Mouse (Mus musculus) forebrain, embryonic 12.5 days (tissue): ENCODE measurements around the gene Tspan18. TPM values are rescaled to one million over a fixed set of nuclear protein-coding genes. Genes with fewer than 3 reads are reported as not detected.
A peak's percentile ranks its signal among the peaks of the same experiment; 100 is the strongest.

Experiments used
- ATAC-seq: fragments of 200-750 bp; cut with Nextera tagmentation; 2 replicates; pipeline ENCODE4 v1.8.0; 2017; ENCODE audit warnings: moderate TSS enrichment; ENCODE audit not compliant: low FRiP score
- H3K27ac ChIP-seq: fragments of 300-500 bp; sonication (generic); 2 replicates; pipeline ENCODE4 v1.5.1; 2016; ENCODE audit warnings: mild to moderate bottlenecking
- H3K27me3 ChIP-seq: fragments of 300-500 bp; sonication (generic); 2 replicates; pipeline ENCODE4 v1.6.1; 2016; ENCODE audit warnings: mild to moderate bottlenecking
- H3K36me3 ChIP-seq: fragments of 300-500 bp; sonication (generic); replicated peaks from 2 replicates; pipeline ENCODE4 v1.6.1; 2016; ENCODE audit warnings: mild to moderate bottlenecking
- H3K4me1 ChIP-seq: fragments of 300-500 bp; sonication (generic); 2 replicates; pipeline ENCODE4 v1.6.1; 2016
- H3K4me2 ChIP-seq: fragments of 300-500 bp; sonication (generic); 2 replicates; pipeline ENCODE4 v1.6.1; 2016; ENCODE audit warnings: mild to moderate bottlenecking, moderate library complexity
- H3K4me3 ChIP-seq: fragments of 300-500 bp; sonication (generic); replicated peaks from 2 replicates; pipeline ENCODE4 v1.5.1; 2016; ENCODE audit warnings: mild to moderate bottlenecking
- H3K9ac ChIP-seq: fragments of 300-500 bp; sonication (generic); 2 replicates; pipeline ENCODE4 v1.6.1; 2016; ENCODE audit warnings: mild to moderate bottlenecking
- H3K9me3 ChIP-seq: fragments of 300-500 bp; sonication (generic); 2 replicates; pipeline ENCODE4 v1.6.1; 2016
- WGBS: fragments of 180-500 bp; shearing (Covaris S2); methylation state at CpG from one replicate; pipeline ENCODE4 v1.1.7; 2016; 5-methylcytosine and 5-hydroxymethylcytosine counted together
- polyA plus RNA-seq: library from polyadenylated mRNA; unstranded; fragments of >200 nt; fragmentation: Nextera tagmentation; extraction: Ambion mirVana; gene quantifications from 2 replicates; pipeline ENCODE4 v1.2.1, GENCODE M21; 2016

Tspan18 gene
- polyA plus RNA-seq, 1 experiment from 2014 or later = 31.2 TPM

DNA sequence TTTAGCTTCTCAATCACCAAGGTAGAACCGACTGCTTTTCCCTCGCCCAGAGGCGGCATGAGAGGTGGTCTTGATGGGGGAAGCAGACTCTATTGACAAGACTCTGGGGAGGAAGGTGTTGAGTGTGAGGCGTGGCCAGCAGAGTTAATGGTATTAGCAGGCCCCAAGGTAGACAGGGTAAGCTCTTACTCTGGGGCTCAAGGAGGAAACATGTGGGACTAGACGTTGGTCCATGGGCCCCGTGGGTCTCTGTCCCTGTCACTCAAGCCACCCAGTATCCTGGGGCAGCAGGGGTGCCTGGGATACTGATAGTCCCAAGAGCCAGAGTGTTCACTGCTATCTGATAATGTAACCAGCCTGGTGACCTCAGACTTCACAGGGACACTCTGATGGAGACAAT is 26.0 kb upstream of the Tspan18 start:
- ATAC-seq = no peak
- H3K4me1 ChIP-seq = peaks cover 13% of the 10 kb centered on the region
- H3K9me3 ChIP-seq = no peaks in the 10 kb centered on the region
- no peak overlapping the region for H3K27ac ChIP-seq
- H3K4me2 ChIP-seq = no peak overlapping the region
- no peak overlapping the region for H3K4me3 ChIP-seq
- 0 out of 2 replicates have a peak, but pooled peaks cover 6% of the 10 kb centered on the region for H3K27me3 ChIP-seq
- no peak overlapping the region for H3K9ac ChIP-seq
- 91% methylated on average over 6 of the region's 6 CpGs for WGBS
- H3K36me3 ChIP-seq = no peaks in the 10 kb centered on the region

DNA sequence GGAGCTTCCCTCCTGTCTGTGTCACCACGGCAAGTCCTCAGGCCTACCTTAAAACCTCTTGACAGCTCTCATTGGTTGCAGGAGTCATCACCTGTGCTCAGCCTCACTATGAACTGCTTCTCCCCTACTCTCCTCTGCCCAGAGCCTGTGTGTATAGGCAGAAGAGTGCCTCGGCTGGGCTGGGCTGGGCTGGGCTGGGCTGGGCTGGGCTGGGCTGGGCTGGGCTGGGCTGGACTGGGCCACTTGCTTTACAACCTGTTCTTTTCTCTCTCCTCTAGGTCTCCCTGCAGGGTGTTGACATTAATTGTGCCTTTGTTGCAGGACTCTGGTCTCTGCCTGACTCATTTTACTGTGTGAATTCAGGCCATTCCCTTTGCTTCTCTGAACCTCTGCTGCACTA is 23.1 kb upstream of the Tspan18 start:
- Histone ChIP-seq H3K27me3 (peaks cover 15% of the 10 kb centered on the region; the same call in 1 of the 2 replicates), H3K27ac (no peak overlapping the region), H3K9me3 (no peaks in the 10 kb centered on the region), H3K4me1 (peaks cover 17% of the 10 kb centered on the region), H3K9ac (no peak overlapping the region), H3K36me3 (no peaks in the 10 kb centered on the region), H3K4me3 (no peak overlapping the region), H3K4me2 (no peak overlapping the region)
- no peak for ATAC-seq
- WGBS = 54% methylated on average over 2 of the region's 2 CpGs

DNA sequence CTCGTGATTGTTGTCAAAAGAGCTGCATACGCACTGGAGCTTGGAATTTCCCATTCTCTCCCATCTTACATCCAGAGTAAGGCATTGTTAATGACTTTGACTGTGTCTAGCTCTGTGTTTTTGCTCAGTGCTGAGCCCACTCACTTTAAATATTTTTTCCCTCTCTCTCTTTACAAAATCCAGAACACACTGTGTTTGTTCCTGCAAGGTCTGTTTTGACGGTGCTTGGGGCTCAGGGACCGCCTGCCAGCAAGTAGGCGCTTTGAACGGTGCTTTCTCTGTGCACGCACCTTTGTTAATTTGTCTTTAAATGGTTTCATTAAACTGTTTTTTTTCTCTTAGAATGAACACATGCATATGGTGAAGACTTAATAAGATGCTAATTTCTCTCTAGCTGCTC is 21.5 kb upstream of the Tspan18 start:
- Histone ChIP-seq H3K4me2 (no peak overlapping the region), H3K4me1 (peaks cover 17% of the 10 kb centered on the region), H3K27ac (0 out of 2 replicates have a peak overlapping the region, but pooled peaks have one; percentile 31), H3K27me3 (peaks cover 16% of the 10 kb centered on the region; the same call in 1 of the 2 replicates), H3K36me3 (no peaks in the 10 kb centered on the region), H3K9ac (no peak overlapping the region), H3K4me3 (no peak overlapping the region), H3K9me3 (no peaks in the 10 kb centered on the region)
- 23% methylated on average over 7 of the region's 7 CpGs for WGBS
- ATAC-seq = no peak

DNA sequence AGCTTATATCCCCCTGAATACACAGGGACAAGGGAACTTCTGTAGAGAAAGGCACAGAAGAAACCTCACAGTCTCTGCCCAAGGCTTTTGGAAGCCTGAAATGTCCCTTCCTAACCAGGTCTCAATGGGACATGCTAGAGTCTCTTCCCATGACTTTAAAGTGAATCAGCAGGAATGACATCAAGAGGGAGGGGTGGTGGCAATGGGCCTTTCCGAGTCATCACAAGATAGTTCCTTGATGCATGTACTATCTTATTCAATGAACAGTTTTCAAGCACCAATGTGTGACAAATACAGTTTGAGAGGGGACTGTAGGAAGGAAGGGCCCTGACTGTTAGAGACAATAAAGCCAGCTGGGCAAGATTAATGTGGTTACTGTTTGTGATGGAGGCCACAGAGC is 20.3 kb upstream of the Tspan18 start:
- Histone ChIP-seq H3K4me2 (no peak overlapping the region), H3K27ac (no peak overlapping the region), H3K4me1 (peaks cover 17% of the 10 kb centered on the region), H3K4me3 (no peak overlapping the region), H3K9me3 (no peaks in the 10 kb centered on the region), H3K36me3 (no peaks in the 10 kb centered on the region), H3K27me3 (peaks cover 11% of the 10 kb centered on the region; the same call in 1 of the 2 replicates), H3K9ac (no peak overlapping the region)
- WGBS = 91% methylated on average over 1 of the region's 1 CpGs
- no peak for ATAC-seq

DNA sequence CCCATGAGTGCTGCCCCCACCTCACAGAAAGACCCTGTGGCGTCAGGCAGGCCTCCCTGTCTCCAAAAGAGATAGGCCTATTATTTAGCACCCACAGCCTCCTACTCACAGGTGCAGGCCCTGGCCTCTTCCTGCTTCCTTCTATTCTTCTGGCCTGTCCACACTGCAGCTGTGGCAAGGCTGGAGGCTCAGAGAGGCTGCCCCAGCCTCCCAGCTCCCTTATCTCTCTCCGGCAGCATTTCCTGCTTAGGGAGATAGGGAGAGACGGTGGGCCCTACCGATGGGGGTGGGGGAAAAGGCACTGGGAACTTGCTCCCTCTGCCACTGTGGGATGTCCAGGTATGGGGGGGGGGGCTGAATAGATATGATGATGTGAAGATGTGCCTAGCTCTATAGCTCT is 19.4 kb upstream of the Tspan18 start:
- WGBS = 91% methylated on average over 4 of the region's 4 CpGs
- H3K4me1 ChIP-seq = peaks cover 17% of the 10 kb centered on the region
- no peaks in the 10 kb centered on the region for H3K36me3 ChIP-seq
- no peak overlapping the region for H3K4me2 ChIP-seq
- H3K4me3 ChIP-seq = no peak overlapping the region
- peaks cover 11% of the 10 kb centered on the region; the same call in 1 of the 2 replicates for H3K27me3 ChIP-seq
- no peak for ATAC-seq
- no peaks in the 10 kb centered on the region for H3K9me3 ChIP-seq
- no peak overlapping the region for H3K9ac ChIP-seq
- no peak overlapping the region for H3K27ac ChIP-seq

DNA sequence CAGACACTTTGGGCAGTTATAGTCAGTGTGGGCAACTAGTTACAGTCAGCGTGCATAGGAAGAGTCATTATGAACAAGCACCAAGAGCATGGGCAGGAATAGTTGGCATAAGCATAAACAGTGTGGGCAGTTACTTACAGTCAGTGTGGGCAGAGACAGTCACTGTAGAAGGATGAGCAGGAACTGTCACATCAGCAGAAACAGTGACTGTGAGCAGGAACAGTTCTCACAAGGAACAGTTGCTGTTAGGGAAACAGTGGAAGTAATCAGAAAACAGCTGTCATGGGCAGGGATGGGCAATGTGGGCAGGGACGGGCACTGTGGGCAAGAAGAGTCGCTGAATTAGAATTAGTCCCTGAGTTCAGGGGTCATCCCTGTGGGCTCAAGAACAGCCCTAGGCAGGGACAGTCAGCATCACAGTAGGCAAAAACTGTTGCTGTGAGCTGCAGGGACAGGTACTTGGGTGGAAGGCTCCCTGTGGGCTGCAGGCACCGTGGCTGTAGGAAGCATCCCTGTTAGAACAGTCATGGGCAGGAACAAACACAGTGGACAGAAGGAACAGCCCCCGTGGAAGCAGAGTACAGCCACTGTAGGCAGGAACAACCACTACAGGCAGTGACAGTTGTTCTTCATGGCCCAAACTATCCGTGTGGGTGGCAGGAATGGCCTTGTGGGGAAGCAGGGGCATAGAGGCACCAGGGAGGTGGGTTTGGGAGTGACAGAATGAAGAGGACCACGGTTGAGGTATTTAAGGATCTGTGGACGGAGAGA is 18.8 kb upstream of the Tspan18 start:
- H3K27ac ChIP-seq = no peak overlapping the region
- ATAC-seq = no peak
- peaks cover 15% of the 10 kb centered on the region for H3K27me3 ChIP-seq
- no peaks in the 10 kb centered on the region for H3K36me3 ChIP-seq
- H3K9ac ChIP-seq = no peak overlapping the region
- WGBS = 87% methylated on average over 8 of the region's 8 CpGs
- peaks cover 17% of the 10 kb centered on the region for H3K4me1 ChIP-seq
- H3K4me2 ChIP-seq = no peak overlapping the region
- no peak overlapping the region for H3K4me3 ChIP-seq
- H3K9me3 ChIP-seq = no peaks in the 10 kb centered on the region

DNA sequence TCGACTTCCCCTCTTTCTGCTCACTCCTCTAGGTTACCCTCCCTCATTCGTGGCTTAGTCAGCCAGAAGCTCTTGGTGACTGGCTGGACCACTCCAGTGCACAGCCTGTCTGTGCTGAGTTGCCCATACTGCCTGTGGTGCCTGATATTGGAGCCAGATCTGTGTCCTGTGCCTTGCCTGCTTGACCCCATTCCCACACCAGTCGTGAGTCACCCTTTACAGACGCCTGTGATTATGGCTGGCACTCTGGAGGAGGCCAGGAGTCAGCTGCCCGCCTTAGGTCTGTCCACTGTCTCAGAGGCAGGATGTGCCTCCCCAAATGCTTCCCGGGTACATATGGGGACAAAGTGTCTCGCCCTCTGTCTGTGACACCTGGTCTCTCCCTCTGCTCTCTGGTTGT is 17.0 kb upstream of the Tspan18 start:
- no peak for ATAC-seq
- H3K4me1 ChIP-seq = peaks cover 15% of the 10 kb centered on the region
- no peaks in the 10 kb centered on the region for H3K36me3 ChIP-seq
- no peak overlapping the region for H3K4me3 ChIP-seq
- no peak overlapping the region for H3K4me2 ChIP-seq
- H3K9me3 ChIP-seq = no peaks in the 10 kb centered on the region
- H3K9ac ChIP-seq = no peak overlapping the region
- 70% methylated on average over 7 of the region's 7 CpGs for WGBS
- H3K27me3 ChIP-seq = peaks cover 15% of the 10 kb centered on the region
- H3K27ac ChIP-seq = no peak overlapping the region

DNA sequence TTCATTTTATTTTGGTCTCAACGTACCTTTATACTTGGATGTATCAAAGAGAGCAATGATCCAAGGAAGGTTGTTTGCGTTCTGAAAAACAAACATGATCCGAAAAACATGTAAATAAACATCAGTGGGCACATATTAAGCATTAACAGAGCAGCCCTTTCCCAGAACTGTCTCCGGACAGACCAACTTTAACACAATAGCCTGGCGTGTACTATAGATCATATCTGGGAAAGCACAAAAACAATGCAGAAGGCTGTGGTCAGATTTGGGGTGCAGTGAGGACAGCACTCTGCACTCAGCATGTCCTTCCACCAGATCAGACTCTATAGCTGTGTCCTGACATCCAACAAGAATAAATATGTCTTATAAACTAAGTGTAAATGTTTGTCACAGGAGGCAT is 12.7 kb upstream of the Tspan18 start:
- Histone ChIP-seq H3K36me3 (no peaks in the 10 kb centered on the region), H3K9me3 (no peaks in the 10 kb centered on the region), H3K4me1 (no peaks in the 10 kb centered on the region), H3K27ac (no peak overlapping the region), H3K27me3 (peaks cover 4% of the 10 kb centered on the region; the same call in 1 of the 2 replicates), H3K4me3 (no peak overlapping the region), H3K9ac (no peak overlapping the region), H3K4me2 (no peak overlapping the region)
- no peak for ATAC-seq
- 86% methylated on average over 5 of the region's 5 CpGs for WGBS

DNA sequence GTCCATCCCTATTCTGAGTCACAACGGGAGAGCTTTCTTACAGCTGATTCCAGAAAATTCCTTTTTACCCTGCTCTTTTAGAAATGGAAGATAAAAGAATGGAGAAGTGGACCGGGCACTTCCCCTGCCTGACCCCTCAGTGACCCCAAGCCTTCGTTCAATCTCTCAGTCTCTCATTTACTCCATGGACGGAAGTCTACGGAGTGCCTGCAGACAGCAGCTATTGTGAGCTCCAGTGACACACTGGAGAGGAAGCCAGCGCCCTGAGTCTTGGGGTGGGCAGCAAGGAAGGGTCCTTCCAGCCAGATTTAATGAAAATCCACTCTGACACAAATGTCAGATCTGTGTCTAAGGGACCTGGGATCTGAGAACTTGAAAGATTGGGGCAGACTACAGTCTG is 12.3 kb upstream of the Tspan18 start:
- Histone ChIP-seq H3K4me2 (no peak overlapping the region), H3K27ac (no peak overlapping the region), H3K36me3 (no peaks in the 10 kb centered on the region), H3K9me3 (no peaks in the 10 kb centered on the region), H3K4me3 (no peak overlapping the region), H3K9ac (no peak overlapping the region), H3K27me3 (peaks cover 5% of the 10 kb centered on the region; the same call in 1 of the 2 replicates), H3K4me1 (no peaks in the 10 kb centered on the region)
- WGBS = 17% methylated on average over 6 of the region's 6 CpGs
- ATAC-seq = no peak

DNA sequence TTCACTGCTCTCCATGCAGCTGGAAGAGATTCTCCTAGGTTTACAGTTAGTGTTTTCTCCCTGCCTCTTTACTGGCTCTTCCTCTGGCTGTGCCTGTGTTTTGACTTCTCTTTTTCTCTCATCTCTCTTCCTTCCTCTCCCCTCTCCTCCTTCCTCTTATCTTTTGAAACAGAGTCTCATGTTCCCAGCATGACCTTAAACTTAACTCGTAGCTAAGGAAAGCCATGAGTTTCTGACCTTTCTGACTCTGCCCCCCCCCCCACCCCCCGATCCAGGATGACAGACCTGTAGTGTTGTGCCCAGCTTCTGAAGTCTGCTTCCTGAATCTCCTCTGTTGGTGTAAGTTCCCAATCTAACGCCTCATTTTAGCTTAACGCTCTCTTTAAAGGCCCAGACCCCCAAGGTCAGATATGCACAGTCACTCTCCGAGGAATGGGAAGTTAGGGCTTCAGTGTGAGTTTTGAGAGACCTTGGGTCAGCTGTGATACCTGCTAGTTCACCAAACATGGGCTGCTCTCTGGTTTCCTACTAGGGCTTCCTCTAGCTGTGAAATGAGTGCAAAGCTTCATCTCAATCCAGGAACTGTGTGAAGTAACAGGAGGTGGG is 11.5 kb upstream of the Tspan18 start:
- no peaks in the 10 kb centered on the region for H3K36me3 ChIP-seq
- no peaks in the 10 kb centered on the region for H3K4me1 ChIP-seq
- H3K9ac ChIP-seq = no peak overlapping the region
- H3K27ac ChIP-seq = no peak overlapping the region
- H3K4me2 ChIP-seq = no peak overlapping the region
- 77% methylated on average over 5 of the region's 5 CpGs for WGBS
- H3K4me3 ChIP-seq = no peak overlapping the region
- ATAC-seq = no peak
- H3K27me3 ChIP-seq = peaks cover 7% of the 10 kb centered on the region; the same call in 1 of the 2 replicates
- H3K9me3 ChIP-seq = no peaks in the 10 kb centered on the region

DNA sequence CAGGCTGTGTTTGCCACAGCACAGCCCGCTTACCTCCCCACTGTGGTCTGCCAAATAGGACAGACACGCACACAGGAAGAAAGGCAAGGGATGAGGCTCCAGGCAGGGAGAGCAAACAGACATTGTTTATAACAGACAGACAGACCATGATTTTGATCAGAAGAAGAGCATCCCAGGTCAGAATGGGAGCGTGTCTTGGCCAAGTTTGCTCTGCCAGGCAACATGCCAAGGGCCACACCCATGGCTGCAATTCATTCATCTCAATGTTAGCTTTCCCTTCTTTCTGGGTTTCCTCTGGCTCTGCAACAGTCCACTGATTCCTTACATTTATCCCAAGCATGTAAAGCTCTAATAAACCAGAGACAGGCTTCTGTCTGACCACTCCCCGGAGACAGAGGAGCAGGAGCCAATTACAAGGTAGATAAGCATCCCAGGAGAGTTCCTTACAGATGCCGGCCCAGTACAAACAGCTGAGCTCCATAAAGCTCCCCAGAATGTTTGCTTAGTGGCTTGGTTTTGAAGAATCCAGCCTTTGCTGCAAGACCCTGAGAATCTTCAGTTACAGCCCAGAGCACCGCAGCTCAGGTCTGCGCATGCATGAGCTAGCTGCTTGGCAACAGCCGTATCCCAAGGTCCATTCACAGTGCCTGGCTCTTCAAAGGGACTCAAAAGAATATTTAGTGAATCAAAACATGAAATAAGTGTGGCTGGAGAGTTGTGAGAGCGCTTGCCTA is 5.2 kb upstream of the Tspan18 start:
- Histone ChIP-seq H3K27ac (peak overlapping the region; percentile 19; the same call in 1 of the 2 replicates), H3K4me1 (peaks cover 26% of the 10 kb centered on the region), H3K4me2 (no peak overlapping the region), H3K4me3 (no peak overlapping the region), H3K27me3 (peaks cover 15% of the 10 kb centered on the region), H3K9me3 (no peaks in the 10 kb centered on the region), H3K36me3 (no peaks in the 10 kb centered on the region), H3K9ac (no peak overlapping the region)
- WGBS = 75% methylated on average over 9 of the region's 9 CpGs
- no peak for ATAC-seq

DNA sequence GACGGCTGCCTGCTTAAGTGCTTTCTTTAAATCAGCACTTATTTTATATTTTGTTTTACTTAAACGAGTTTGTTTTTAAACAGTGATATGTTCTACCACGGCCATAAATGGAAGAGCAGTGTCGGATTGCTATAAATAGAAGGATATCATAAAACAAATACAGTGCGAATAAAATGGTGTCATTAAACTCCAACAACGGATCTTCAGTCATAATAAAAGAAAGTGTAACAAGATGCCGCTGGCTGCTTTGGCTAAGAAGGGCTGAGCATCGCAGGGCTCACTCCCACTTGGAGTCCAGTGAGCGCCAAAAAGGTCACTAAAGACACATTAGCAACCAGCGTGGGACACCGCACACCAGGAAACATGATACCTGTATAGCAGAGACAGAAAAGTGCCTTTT is 1.7 kb upstream of the Tspan18 start:
- no peaks in the 10 kb centered on the region for H3K9me3 ChIP-seq
- H3K9ac ChIP-seq = no peak overlapping the region
- no peaks in the 10 kb centered on the region for H3K36me3 ChIP-seq
- 82% methylated on average over 11 of the region's 11 CpGs for WGBS
- no peak overlapping the region for H3K4me3 ChIP-seq
- ATAC-seq = no peak
- peaks cover 15% of the 10 kb centered on the region for H3K27me3 ChIP-seq
- H3K4me2 ChIP-seq = no peak overlapping the region
- peaks cover 53% of the 10 kb centered on the region for H3K4me1 ChIP-seq
- H3K27ac ChIP-seq = no peak overlapping the region
